Comparison of ENCODE assay signal across 9 mouse cellular contexts in genomic region chr19:20491950-20492349, GRCm38 (mm10). TPM values are rescaled to one million over a fixed set of nuclear protein-coding genes. Genes with fewer than 3 reads are reported as not detected.
DNase-seq lines count a peak whose midpoint lies in the region; ATAC-seq and TF ChIP-seq lines count a peak whose summit lies in the region.
"Had no signal": no experiment of that assay in that cellular context is flagged by ENCODE, and none has a peak within 500 bp of the region (broad histone marks: within the 10 kb centered on the region; RNA-seq: fewer than 3 reads in every experiment).

No protein-coding gene starts in this region.

- no peak for TF ChIP-seq EP300 in heart, adult 2 months (IDR thresholded peaks at IDR 0.05; ENCODE audit: insufficient read depth, low read depth, low read length)

- DNase-seq in heart, adult 2 months, result peak in 1 of 2 experiments; percentile 35
- DNase-seq in heart, postnatal 25 days (ENCODE audit: low spot score), result no peak
- peak; percentile 80 for DNase-seq in Muller cell, postnatal 12 days (ENCODE audit: inconsistent ontology term)
- DNase-seq in adrenal gland, postnatal 25 days, result peak; percentile 3
- DNase-seq in gonadal fat pad, adult 2 months (ENCODE audit: low read depth), result peak; percentile 85
- no peak for DNase-seq in yolk sac, embryonic 10.5 days (ENCODE audit: low spot score)
- no peak for DNase-seq in forebrain, embryonic 14.5 days (ENCODE audit: low spot score)
- DNase-seq in spleen, adult 18-20 months, result no peak

- no peak for TF ChIP-seq CTCF in heart, adult 2 months (IDR thresholded peaks at IDR 0.05)

- no peaks in the 10 kb centered on the region for H3K9me3 ChIP-seq in forebrain, embryonic 14.5 days (replicated peaks; ENCODE audit: control insufficient read depth, low read length)
- H3K9me3 ChIP-seq: limb, embryonic 13.5 days had no signal

- no peaks in the 10 kb centered on the region for H3K79me2 ChIP-seq in heart, adult 2 months (replicated peaks; ENCODE audit: control insufficient read depth, insufficient read depth, low read length)

- no peaks in the 10 kb centered on the region for H3K27me3 ChIP-seq in heart, adult 2 months (ENCODE audit: control insufficient read depth, insufficient read depth, low read length)
- no peaks in the 10 kb centered on the region for H3K27me3 ChIP-seq in forebrain, embryonic 14.5 days (replicated peaks; ENCODE audit: control insufficient read depth, insufficient read depth, low read length)
- H3K27me3 ChIP-seq: limb, embryonic 13.5 days had no signal

- H3K27ac ChIP-seq in heart, adult 2 months, result peak overlapping the region; percentile 58; the same call in 1 of the 2 replicates
- no peak overlapping the region for H3K27ac ChIP-seq in forebrain, embryonic 14.5 days (ENCODE audit: low read depth, low read length)
- H3K27ac ChIP-seq: limb, embryonic 13.5 days had no signal

- no peak overlapping the region for H3K4me3 ChIP-seq in heart, adult 2 months
- no peak overlapping the region for H3K4me3 ChIP-seq in forebrain, embryonic 14.5 days (ENCODE audit: low read depth, low read length)
- H3K4me3 ChIP-seq: limb, embryonic 13.5 days had no signal

- H3K4me1 ChIP-seq in heart, adult 2 months (ENCODE audit: control insufficient read depth, insufficient read depth, low read length), result no peaks in the 10 kb centered on the region
- no peaks in the 10 kb centered on the region for H3K4me1 ChIP-seq in forebrain, embryonic 14.5 days (ENCODE audit: control insufficient read depth, insufficient read depth, low read length)
- H3K4me1 ChIP-seq: limb, embryonic 13.5 days had no signal

- no peak overlapping the region for H3K4me2 ChIP-seq in forebrain, embryonic 14.5 days (ENCODE audit: low read length)
- H3K4me2 ChIP-seq: limb, embryonic 13.5 days had no signal

- 36% methylated on average over 4 of the region's 4 CpGs for WGBS in heart, adult 2 months
- WGBS in forebrain, embryonic 14.5 days, result 64% methylated on average over 4 of the region's 4 CpGs

- ATAC-seq in forebrain, embryonic 14.5 days, result no peak

- no peaks in the 10 kb centered on the region for H3K36me3 ChIP-seq in heart, adult 2 months (ENCODE audit: control insufficient read depth, insufficient read depth, low read length)
- H3K36me3 ChIP-seq in forebrain, embryonic 14.5 days (ENCODE audit: control insufficient read depth, insufficient read depth, low read length), result no peaks in the 10 kb centered on the region
- H3K36me3 ChIP-seq: limb, embryonic 13.5 days had no signal

- intact Hi-C loops in heart, adult 2 months (cut with DNase I), result no loop called here
- intact Hi-C loops in heart, postnatal 25 days (cut with DNase I), result no loop called here

- H3K9ac ChIP-seq in heart, adult 2 months (ENCODE audit: low read depth, low read length), result no peak overlapping the region
- no peak overlapping the region for H3K9ac ChIP-seq in forebrain, embryonic 14.5 days (ENCODE audit: low read length)
- H3K9ac ChIP-seq: limb, embryonic 13.5 days had no signal

- TF ChIP-seq POLR2A in heart, adult 2 months (IDR thresholded peaks at IDR 0.05; ENCODE audit: insufficient read depth, low read depth, low read length), result no peak

RNA-seq across cellular contexts. Expression of gene Aldh1a1, which starts 0.6 kb away (rescaled TPM):
- total RNA-seq in heart, adult 2 months (2021), result 10 to 100 TPM; 23.3 to 25.8 TPM
- 18.4 and 24.1 TPM in 2 replicates for polyA plus RNA-seq in heart, adult 2 months (2012; rRNA removed)
- total RNA-seq in heart, postnatal 25 days (2021), result 10 to 100 TPM; 19.2 to 20.9 TPM
- 372 and 404 TPM in 2 replicates for total RNA-seq in adrenal gland, postnatal 25 days (2021)
- polyA plus RNA-seq in gonadal fat pad, adult 2 months (2012; rRNA removed), result 357 and 360 TPM in 2 replicates
- 0.36 and 0.72 TPM in 2 replicates for polyA plus RNA-seq in forebrain, embryonic 14.5 days (2014; fragmentation: Nextera tagmentation; extraction: Ambion mirVana)

Comparison
In these comparisons a context has a peak if more than half of its experiments do, and no peak if none do; other contexts are left out.
1. DNase-seq: peak in Muller cell, postnatal 12 days (single experiment), adrenal gland, postnatal 25 days (single experiment) and gonadal fat pad, adult 2 months (single experiment); none in heart, postnatal 25 days (single experiment), yolk sac, embryonic 10.5 days (single experiment), forebrain, embryonic 14.5 days (single experiment) and spleen, adult 18-20 months (0 of 2).
2. RNA of gene Aldh1a1, which starts 0.6 kb away (total RNA-seq): 372 to 404 TPM in adrenal gland, postnatal 25 days; 23.3 to 25.8 TPM in heart, adult 2 months and 19.2 to 20.9 TPM in heart, postnatal 25 days; every median in the first group is over 10 times any median in the second.